ENCODE assay signal across 26 mouse cellular contexts in the genomic region with DNA sequence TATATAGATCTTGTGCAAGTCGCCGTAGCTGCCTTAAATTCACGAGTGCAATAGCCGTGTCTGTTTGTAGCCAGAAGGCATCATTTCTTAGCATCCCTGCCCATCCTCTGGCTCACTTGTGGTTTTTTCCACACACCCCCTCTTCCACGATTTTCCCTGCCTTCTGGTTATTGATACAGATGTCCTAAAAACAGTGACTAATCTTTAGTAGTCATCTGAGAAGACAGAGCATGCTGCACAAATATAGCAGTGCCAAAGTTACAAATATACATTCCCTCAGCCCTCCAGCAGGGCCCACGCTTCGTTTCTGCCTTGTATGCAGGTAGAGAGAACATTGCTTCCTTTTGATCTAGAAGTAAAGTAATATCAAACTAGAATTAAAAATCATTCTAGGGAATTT.
DNase-seq lines count a peak whose midpoint lies in the region; ATAC-seq lines count a peak whose summit lies in the region.
"Had no signal": no experiment of that assay in that cellular context is flagged by ENCODE, and none has a peak within 500 bp of the region (broad histone marks: within the 10 kb centered on the region; RNA-seq: fewer than 3 reads in every experiment).

No protein-coding gene starts in this region.

- H3K4me2 ChIP-seq in neural tube, embryonic 15.5 days: no peak overlapping the region
- H3K4me2 ChIP-seq: embryonic facial prominence, embryonic 15.5 days; forebrain, embryonic 15.5 days; heart, embryonic 15.5 days; hindbrain, embryonic 15.5 days; limb, embryonic 15.5 days; lung, embryonic 15.5 days had no signal

- ATAC-seq in neural tube, embryonic 15.5 days (ENCODE audit: low FRiP score): no peak
- ATAC-seq: forebrain, embryonic 15.5 days; midbrain, embryonic 16.5 days had no signal

- H3K27ac ChIP-seq in neural tube, embryonic 15.5 days (replicated peaks): no peak overlapping the region
- H3K27ac ChIP-seq: embryonic facial prominence, embryonic 15.5 days; forebrain, embryonic 15.5 days; gastrocnemius, adult 2 months; heart, embryonic 15.5 days; hindbrain, embryonic 15.5 days; limb, embryonic 15.5 days; liver, embryonic 14.5 days; lung, embryonic 15.5 days had no signal

- H3K4me1 ChIP-seq in neural tube, embryonic 15.5 days: no peaks in the 10 kb centered on the region
- H3K4me1 ChIP-seq: embryonic facial prominence, embryonic 15.5 days; forebrain, embryonic 15.5 days; hindbrain, embryonic 15.5 days; limb, embryonic 15.5 days; lung, embryonic 15.5 days had no signal

- H3K4me3 ChIP-seq in neural tube, embryonic 15.5 days (replicated peaks): no peak overlapping the region
- H3K4me3 ChIP-seq: embryonic facial prominence, embryonic 15.5 days; forebrain, embryonic 15.5 days; gastrocnemius, adult 2 months; heart, embryonic 15.5 days; hindbrain, embryonic 15.5 days; limb, embryonic 15.5 days; lung, embryonic 15.5 days; myocyte had no signal

- H3K27me3 ChIP-seq in neural tube, embryonic 15.5 days (replicated peaks): no peaks in the 10 kb centered on the region
- H3K27me3 ChIP-seq: embryonic facial prominence, embryonic 15.5 days; forebrain, embryonic 15.5 days; heart, embryonic 15.5 days; hindbrain, embryonic 15.5 days; limb, embryonic 15.5 days; lung, embryonic 15.5 days had no signal

- DNase-seq in frontal cortex, adult 2 months (ENCODE audit: extremely low spot score in 1 of 2, low spot score in 1 of 2): peak; percentile 59 to 73
- no peak for DNase-seq in frontal cortex, postnatal 25 days (ENCODE audit: low spot score in 2 of 2)
- peak; percentile 1 for DNase-seq in neural tube, embryonic 10.5 days (ENCODE audit: extremely low spot score, low spot score)
- DNase-seq in layer of hippocampus, adult 8-10 months (ENCODE audit: low spot score in 2 of 2): peak; percentile 46 to 48
- peak; percentile 30 to 87 for DNase-seq in left cerebral cortex, postnatal 25 days (ENCODE audit: low spot score in 2 of 2)
- DNase-seq in cerebellum, adult 9-10 months: no peak
- DNase-seq in spleen, postnatal 4 days (ENCODE audit: low spot score in 2 of 2): no peak
- DNase-seq: adrenal gland, postnatal 14 days; cerebellum, adult 9-11 months; gastrocnemius, adult 2 months; heart, postnatal 36 days; kidney, adult 8-10 months; kidney, postnatal 14 days; lung, postnatal 4 days; thymus, adult 2 months; thymus, postnatal 4 days had no signal

- intact Hi-C loops in left cerebral cortex, postnatal 25 days (cut with DNase I): loop anchor here (5.0 kb wide), 1 partner anchor 70 kb away; no protein-coding TSS in a partner anchor

- H3K9me3 ChIP-seq in neural tube, embryonic 15.5 days (replicated peaks): no peaks in the 10 kb centered on the region
- H3K9me3 ChIP-seq: embryonic facial prominence, embryonic 15.5 days; forebrain, embryonic 15.5 days; heart, embryonic 15.5 days; hindbrain, embryonic 15.5 days; limb, embryonic 15.5 days; lung, embryonic 15.5 days had no signal

- no peaks in the 10 kb centered on the region for H3K36me3 ChIP-seq in neural tube, embryonic 15.5 days
- H3K36me3 ChIP-seq: embryonic facial prominence, embryonic 15.5 days; forebrain, embryonic 15.5 days; heart, embryonic 15.5 days; hindbrain, embryonic 15.5 days; limb, embryonic 15.5 days; lung, embryonic 15.5 days had no signal

- 93% methylated on average over 7 of the region's 7 CpGs for WGBS in neural tube, embryonic 15.5 days

- no peak overlapping the region for H3K9ac ChIP-seq in neural tube, embryonic 15.5 days (replicated peaks)
- H3K9ac ChIP-seq: embryonic facial prominence, embryonic 15.5 days; forebrain, embryonic 15.5 days; heart, embryonic 15.5 days; hindbrain, embryonic 15.5 days; limb, embryonic 15.5 days; liver, embryonic 14.5 days; lung, embryonic 15.5 days had no signal

Comparison
In these comparisons a context has a peak if more than half of its experiments do, and no peak if none do; other contexts are left out.
1. DNase-seq: peak in frontal cortex, adult 2 months (2 of 2), neural tube, embryonic 10.5 days (single experiment), layer of hippocampus, adult 8-10 months (2 of 2) and left cerebral cortex, postnatal 25 days (2 of 2); none in frontal cortex, postnatal 25 days (0 of 2), cerebellum, adult 9-10 months (single experiment) and spleen, postnatal 4 days (0 of 2).